Mouse (Mus musculus) heart, adult 11 months (tissue): ENCODE measurements around the gene Bms1.

Experiments used
- DNase-seq: peaks from one replicate; pipeline ENCODE4 v3.0.0; 2022

Bms1 gene

DNA sequence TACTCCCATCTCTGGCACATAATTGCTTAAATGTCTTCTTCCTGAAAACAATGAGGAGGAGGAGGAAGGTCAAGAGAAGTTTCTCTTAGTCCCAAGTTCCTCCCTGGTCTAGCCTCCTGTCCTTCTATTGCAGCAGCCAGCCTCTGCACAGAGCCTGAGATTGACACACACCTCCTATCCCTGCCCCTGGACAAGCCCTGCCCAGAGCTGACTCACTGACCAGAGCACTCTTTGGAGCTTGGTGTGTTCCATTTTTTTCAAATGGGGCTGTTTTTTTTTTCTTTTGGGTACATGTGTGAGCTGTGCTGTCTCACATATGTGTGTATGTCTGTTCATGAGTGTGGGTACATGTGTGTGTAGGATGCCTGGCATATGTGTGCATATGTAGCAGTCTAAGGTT is 53.5 kb downstream of the Bms1 start:
- peak; percentile 80 for DNase-seq

DNA sequence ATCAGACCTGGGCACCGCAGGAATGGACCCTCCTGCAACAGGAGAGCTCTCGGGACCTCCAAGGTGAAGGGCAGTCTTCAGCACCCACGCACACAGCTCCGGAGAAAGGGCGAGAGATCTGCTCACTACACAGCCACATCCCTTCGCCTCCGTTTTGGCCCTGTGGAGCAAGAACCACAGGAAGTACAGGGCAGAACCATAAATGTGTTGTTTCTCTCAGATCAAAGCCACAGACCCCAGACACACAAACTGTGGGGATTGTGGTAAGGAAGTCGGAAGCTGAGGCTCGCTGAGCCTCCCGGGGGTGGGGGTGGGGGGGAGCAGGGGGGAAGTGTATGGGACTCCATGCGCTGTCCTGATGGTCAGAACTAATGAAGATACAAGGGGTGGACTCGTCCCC is 68.9 kb downstream of the Bms1 start:
- peak; percentile 67 for DNase-seq

DNA sequence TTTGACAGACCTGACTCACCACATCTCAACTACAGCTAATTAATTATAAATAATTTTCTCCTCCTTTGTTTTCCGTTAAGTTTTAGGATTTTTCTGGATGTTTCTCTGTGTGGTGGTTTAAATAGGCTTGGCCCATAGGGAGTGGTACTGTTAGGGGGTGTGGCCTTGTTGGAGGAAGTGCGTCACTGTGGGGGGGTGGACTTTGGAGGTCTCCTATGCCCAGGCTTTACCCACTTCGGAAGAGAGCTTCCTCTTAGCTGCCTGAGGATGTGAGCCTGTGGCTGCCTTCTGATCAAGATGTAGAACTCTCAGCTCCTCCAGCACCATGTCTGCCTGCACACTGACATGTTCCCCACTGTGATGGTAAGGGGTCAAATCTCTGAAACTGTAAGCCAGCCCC is 71.1 kb downstream of the Bms1 start:
- peak; percentile 49 for DNase-seq

DNA sequence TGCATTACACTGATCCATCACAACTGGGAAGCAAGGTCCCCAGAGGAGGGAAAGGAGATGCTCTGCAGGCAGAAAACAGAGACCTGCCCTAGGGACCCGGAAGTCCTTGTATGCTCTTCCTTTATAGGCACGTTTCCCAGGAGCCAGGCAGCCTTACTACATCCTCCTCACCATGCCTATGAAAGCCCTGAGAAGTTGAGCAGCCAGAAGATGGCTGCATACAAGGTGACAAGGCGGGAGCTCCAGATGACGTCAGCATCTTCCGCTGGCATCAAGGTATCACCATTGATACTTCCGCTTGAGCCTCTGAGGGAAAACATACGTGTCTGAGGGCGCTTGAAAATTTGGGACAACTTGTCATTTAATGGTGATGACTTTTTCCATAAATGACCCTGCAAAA is 72.0 kb downstream of the Bms1 start:
- DNase-seq = peak; percentile 72

DNA sequence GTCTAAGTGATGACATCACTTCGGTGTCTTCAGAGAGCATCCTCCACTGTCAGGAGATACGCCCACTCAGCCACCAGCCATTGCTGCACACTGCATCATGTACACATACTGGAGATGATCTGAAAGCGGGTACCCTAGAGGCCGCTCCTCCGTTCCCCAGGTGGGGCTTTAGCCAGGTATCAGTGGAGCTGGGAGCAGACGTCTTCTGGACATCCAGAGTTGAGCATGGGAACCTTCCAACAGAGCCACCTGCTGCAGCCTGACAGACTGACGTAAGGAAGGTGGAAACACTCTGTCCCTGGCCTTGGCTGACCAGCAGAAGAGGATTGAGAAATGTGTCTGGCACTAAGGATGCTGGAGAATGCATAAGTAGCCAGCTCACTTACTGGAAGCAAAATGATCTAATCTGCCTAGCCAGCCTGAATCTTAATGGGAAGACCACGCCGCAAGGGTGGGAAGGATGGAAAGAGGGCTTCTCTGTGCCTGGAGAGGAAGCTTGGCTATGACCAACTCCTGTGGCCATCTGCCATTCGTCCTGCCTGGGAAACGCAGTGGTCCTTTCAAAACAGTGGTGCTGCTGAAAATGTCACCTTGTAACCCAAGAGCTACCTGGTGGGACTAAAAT is 77.3 kb downstream of the Bms1 start:
- peak; percentile 91 for DNase-seq

DNA sequence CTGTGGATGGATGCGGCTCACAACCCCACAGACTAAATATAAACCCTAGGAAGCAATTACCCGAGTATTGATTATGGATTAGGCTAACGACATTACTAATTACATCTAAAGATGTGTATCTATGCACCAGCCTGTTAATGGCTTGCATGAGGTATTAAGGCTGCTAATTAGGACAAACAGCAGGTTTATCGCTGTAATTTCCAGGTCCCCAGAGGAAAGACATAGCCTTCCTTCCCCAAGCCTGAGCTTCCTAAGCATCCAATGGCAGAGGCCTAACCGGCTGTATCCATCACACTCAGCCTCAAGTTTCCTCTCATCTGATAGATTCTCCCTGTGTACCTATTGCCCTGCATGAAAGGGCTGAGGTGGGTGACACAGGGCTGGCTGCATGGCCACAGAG is 81.6 kb downstream of the Bms1 start:
- DNase-seq = peak; percentile 49

DNA sequence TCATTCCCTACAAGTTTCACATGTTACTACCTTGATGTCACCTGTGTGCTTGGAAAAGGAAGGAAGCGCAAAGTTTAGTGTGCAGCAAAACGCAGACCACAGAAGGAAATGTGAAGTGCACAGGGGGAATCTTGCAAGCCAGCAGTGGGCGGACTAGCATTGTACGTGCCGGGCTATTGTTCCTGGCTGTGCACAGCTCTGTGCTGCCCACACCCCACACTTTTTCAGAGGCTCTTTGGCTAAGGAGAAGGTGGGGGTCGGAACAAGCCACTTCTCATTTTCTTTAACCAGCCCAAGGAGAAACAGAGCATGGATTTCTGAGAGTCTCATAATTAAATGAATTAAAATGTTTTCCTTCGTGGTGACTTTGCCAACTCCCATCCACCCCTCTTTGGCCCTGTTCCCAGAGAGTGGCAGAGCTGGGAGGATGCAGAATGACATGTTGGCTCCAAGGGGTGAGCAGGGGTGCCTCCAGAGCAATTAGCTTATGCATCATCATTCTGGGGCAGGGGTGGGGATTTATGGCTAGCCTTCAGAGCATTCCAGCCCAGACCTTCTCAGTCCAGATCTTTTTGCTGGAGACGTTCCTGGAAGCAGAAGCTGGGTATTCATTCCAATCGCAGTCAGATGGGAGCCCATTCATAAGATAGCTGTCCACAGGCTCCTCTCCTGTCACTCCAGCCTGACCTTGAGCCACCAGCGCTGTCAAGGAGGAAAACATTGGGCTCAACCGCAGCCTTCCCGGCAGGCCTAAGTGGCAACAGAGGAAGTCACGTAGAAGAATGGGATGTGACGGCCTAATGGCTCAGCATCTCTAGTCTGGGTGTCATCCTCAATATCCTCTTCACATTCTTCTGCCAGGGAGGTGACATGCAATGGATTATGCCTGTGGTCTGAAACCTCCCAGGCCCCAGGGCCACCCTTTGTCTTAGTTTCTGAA is 82.5 kb downstream of the Bms1 start:
- DNase-seq = peak; percentile 89

DNA sequence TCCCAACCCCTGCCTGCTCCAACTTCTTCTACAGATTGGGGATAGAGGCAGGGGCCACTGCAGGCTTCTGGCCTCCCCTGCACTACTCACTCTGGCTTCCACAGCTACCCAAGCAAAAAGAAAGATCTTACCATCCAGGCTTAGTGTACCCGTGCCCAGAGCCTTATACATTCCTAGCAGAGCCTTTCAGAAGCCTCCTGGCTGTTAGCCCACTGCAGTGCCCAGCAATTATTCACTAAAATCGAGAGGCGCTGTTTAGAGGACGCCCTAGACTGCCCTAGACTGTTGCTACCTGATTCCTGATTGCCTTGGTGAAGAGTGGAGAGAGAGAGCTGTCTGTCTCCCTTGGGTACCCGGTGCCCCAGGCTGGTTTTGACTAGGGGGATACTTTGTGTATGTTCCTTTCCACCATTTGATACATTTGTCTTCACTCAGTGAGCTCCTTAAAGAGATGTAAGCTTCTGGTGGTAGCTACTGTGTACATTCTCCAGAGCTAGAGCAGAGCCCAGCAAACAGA is 83.3 kb downstream of the Bms1 start:
- peak; percentile 70 for DNase-seq

DNA sequence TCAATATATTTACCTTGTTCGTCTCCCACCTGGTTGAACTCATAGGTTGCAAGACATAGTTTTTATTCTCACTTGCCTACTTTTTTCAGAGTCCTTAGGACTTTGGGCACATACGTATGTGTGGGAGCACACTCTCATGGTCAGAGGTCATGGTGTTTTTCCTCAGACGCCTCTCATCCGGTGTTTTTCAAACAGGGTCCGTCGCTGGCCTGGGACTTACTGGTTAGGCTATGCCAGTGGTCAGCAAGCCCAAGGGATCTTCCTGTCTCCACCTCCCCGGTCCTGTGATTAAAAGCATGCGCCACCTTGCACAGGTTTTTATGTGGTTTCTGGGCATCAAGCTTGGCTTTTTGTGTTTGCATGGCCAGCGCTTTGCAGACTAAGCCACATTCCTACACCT is 85.4 kb downstream of the Bms1 start:
- DNase-seq = peak; percentile 73
